Mouse (Mus musculus) myocyte (in vitro differentiated cells): Measurements from ENCODE around the gene Gpr4. TPM values are rescaled to one million over a fixed set of nuclear protein-coding genes. Genes with fewer than 3 reads are reported as not detected.

ENCODE experiments used
- H3K27me3 ChIP-seq: one replicate; pipeline ENCODE4 v1.6.1; 2011; ENCODE audit not compliant: control insufficient read depth, insufficient read depth, insufficient read length
- H3K36me3 ChIP-seq: one replicate; pipeline ENCODE4 v1.6.1; 2011; ENCODE audit not compliant: control insufficient read depth, insufficient read depth
- H3K4me2 ChIP-seq: one replicate; pipeline ENCODE4 v1.6.1; 2011; ENCODE audit warnings: low read depth, control low read depth
- H3K4me3 ChIP-seq: one replicate; pipeline ENCODE4 v1.5.1; 2011; ENCODE audit warnings: mild to moderate bottlenecking, control low read depth, moderate library complexity
- H3K79me2 ChIP-seq: one replicate; pipeline ENCODE4 v1.6.1; 2011; ENCODE audit not compliant: control insufficient read depth, insufficient read depth
- H3ac ChIP-seq: one replicate; pipeline ENCODE4 v1.6.1; 2011; ENCODE audit not compliant: control insufficient read depth, insufficient read length
- CEBPB ChIP-seq: IDR thresholded peaks from 2 replicates; pipeline ENCODE4 v1.6.1; 2011; ENCODE audit warnings: mild to moderate bottlenecking, moderate library complexity; ENCODE audit not compliant: poor library complexity, insufficient read depth, severe bottlenecking
- E2F4 ChIP-seq: IDR thresholded peaks from one replicate; pipeline ENCODE4 v1.6.1; 2011; ENCODE audit warnings: mild to moderate bottlenecking, control low read depth, moderate library complexity; ENCODE audit not compliant: insufficient read depth
- MAX ChIP-seq: IDR thresholded peaks from one replicate; pipeline ENCODE4 v1.6.1; 2011; ENCODE audit warnings: low read depth, mild to moderate bottlenecking, control low read depth
- MYOD1 ChIP-seq, 3 experiments: IDR thresholded peaks; one replicate each; pipeline ENCODE4 v1.6.1; 2011; ENCODE audit warnings: control low read depth in 2 of 3, low read depth in 2 of 3, mild to moderate bottlenecking in 2 of 3, moderate library complexity in 1 of 3; ENCODE audit not compliant: insufficient read length in 2 of 3, control insufficient read depth in 1 of 3
- MYOG ChIP-seq, 3 experiments: IDR thresholded peaks; one replicate each; pipeline ENCODE4 v1.6.1; 2011; ENCODE audit warnings: control low read depth in 2 of 3, low read depth in 2 of 3, mild to moderate bottlenecking in 2 of 3; ENCODE audit not compliant: insufficient read length in 2 of 3, control insufficient read depth in 1 of 3, insufficient read depth in 1 of 3
- POLR2A ChIP-seq: IDR thresholded peaks from one replicate; pipeline ENCODE4 v1.6.1; 2011; ENCODE audit warnings: low read depth, mild to moderate bottlenecking, control low read depth, moderate library complexity; ENCODE audit not compliant: insufficient read length
- POLR2AphosphoS2 ChIP-seq: IDR thresholded peaks from one replicate; pipeline ENCODE4 v1.6.1; 2011; ENCODE audit warnings: low read depth, control low read depth; ENCODE audit not compliant: insufficient read length
- REST ChIP-seq: IDR thresholded peaks from one replicate; pipeline ENCODE4 v1.6.1; 2011; ENCODE audit warnings: mild to moderate bottlenecking, control low read depth, moderate library complexity; ENCODE audit not compliant: insufficient read depth, insufficient read length
- SRF ChIP-seq: IDR thresholded peaks from one replicate; pipeline ENCODE4 v1.6.1; 2011; ENCODE audit warnings: low read depth; ENCODE audit not compliant: control insufficient read depth, insufficient read length
- TCF12 ChIP-seq: IDR thresholded peaks from one replicate; pipeline ENCODE4 v1.6.1; 2011; ENCODE audit warnings: mild to moderate bottlenecking, control low read depth; ENCODE audit not compliant: poor library complexity, insufficient read depth, severe bottlenecking
- TCF3 ChIP-seq: IDR thresholded peaks from one replicate; pipeline ENCODE4 v1.6.1; 2011; ENCODE audit warnings: low read depth, control low read depth; ENCODE audit not compliant: insufficient read length
- USF1 ChIP-seq: IDR thresholded peaks from one replicate; pipeline ENCODE4 v1.6.1; 2011; ENCODE audit warnings: low read depth, mild to moderate bottlenecking, control low read depth, moderate library complexity
- polyA plus RNA-seq: library from polyadenylated mRNA; unstranded; fragments of >200 nt; fragmentation: generic; extraction: Trizol; gene quantifications from one replicate; pipeline ENCODE4 v1.2.1, GENCODE M21; 2012; ENCODE audit warnings: missing spikeins

The Gpr4 gene
- polyA plus RNA-seq, 1 experiment: 0.10 TPM

DNA sequence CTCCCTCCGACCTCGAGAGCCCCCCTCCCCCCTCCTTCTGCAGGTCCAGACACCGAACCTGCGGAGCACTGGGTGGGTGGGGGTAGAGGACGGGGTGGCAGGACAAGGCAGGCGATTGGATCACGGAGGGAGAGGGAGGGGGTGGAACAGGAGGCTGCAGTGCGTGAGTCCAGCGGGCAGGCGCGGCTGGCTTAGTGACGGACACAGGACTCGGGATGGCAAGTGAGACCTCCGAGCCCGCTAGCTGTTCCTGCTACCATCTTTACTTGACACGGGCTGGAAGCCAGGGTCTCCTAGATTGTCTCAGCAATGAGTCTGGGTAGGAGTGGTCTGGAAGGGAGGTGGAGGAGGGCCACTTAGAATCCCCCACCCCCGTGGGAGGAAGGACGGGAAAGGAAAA is 34.3 kb upstream of the Gpr4 start:
- Histone ChIP-seq H3ac (no peak overlapping the region), H3K79me2 (no peaks in the 10 kb centered on the region), H3K4me2 (no peak overlapping the region), H3K36me3 (no peaks in the 10 kb centered on the region), H3K4me3 (no peak overlapping the region), H3K27me3 (no peaks in the 10 kb centered on the region)
- no peak for TF ChIP-seq USF1
- no peak for TF ChIP-seq CEBPB
- no peak for TF ChIP-seq POLR2A
- TF ChIP-seq POLR2AphosphoS2: no peak
- no peak for TF ChIP-seq REST
- no peak for TF ChIP-seq E2F4
- TF ChIP-seq TCF3: no peak
- no peak for TF ChIP-seq TCF12
- no peak for TF ChIP-seq SRF
- no peak for TF ChIP-seq MYOD1 (IDR thresholded peaks at IDR 0.05; ENCODE audit: control insufficient read depth in 1 of 3, insufficient read length in 2 of 3, low read depth in 2 of 3)
- no peak for TF ChIP-seq MYOG (IDR thresholded peaks at IDR 0.05; ENCODE audit: control insufficient read depth in 1 of 3, insufficient read depth in 1 of 3, insufficient read length in 2 of 3, low read depth in 2 of 3)
- no peak for TF ChIP-seq MAX

- Histone ChIP-seq H3K36me3 (no peaks in the 10 kb centered on the region), H3ac (no peak overlapping the region), H3K79me2 (no peaks in the 10 kb centered on the region), H3K4me2 (no peak overlapping the region), H3K4me3 (no peak overlapping the region), H3K27me3 (no peaks in the 10 kb centered on the region)
- TF ChIP-seq MAX (no peak), MYOD1 (IDR thresholded peaks at IDR 0.05; ENCODE audit: control insufficient read depth in 1 of 3, insufficient read length in 2 of 3, low read depth in 2 of 3) (no peak), REST (no peak), MYOG (IDR thresholded peaks at IDR 0.05; ENCODE audit: control insufficient read depth in 1 of 3, insufficient read depth in 1 of 3, insufficient read length in 2 of 3, low read depth in 2 of 3) (no peak), CEBPB (no peak), POLR2AphosphoS2 (no peak), E2F4 (no peak), TCF12 (no peak), TCF3 (no peak)
Measured at GRCm38 (mm10) chr7:19178443-19179092, 33.8 kb upstream of the Gpr4 start.

DNA sequence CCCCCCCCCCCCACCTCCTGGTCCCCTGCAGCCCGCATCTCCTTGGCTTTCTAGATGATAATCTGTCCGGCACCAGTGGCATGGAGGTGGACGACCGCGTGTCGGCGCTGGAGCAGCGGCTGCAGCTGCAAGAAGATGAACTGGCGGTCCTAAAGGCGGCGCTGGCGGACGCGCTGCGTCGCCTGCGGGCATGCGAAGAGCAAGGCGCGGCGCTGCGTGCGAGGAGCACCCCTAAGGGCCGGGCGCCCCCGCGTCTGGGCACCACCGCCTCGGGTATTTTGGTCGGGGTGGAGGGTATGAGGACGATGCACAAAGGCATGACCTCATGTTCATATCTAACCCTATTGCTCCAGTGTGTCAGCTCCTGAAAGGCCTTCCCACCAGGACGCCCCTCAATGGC is 33.2 kb upstream of the Gpr4 start:
- Histone ChIP-seq H3K4me3 (no peak overlapping the region), H3K27me3 (no peaks in the 10 kb centered on the region), H3K36me3 (no peaks in the 10 kb centered on the region), H3ac (no peak overlapping the region), H3K79me2 (no peaks in the 10 kb centered on the region), H3K4me2 (no peak overlapping the region)
- TF ChIP-seq POLR2AphosphoS2 (no peak), MYOD1 (IDR thresholded peaks at IDR 0.05; ENCODE audit: control insufficient read depth in 1 of 3, insufficient read length in 2 of 3, low read depth in 2 of 3) (no peak), MYOG (IDR thresholded peaks at IDR 0.05; ENCODE audit: control insufficient read depth in 1 of 3, insufficient read depth in 1 of 3, insufficient read length in 2 of 3, low read depth in 2 of 3) (no peak), USF1 (no peak), REST (no peak), TCF12 (no peak), SRF (no peak), MAX (no peak), TCF3 (no peak), CEBPB (no peak), POLR2A (no peak), E2F4 (no peak)

- Histone ChIP-seq H3K4me3 (no peak overlapping the region), H3K27me3 (no peaks in the 10 kb centered on the region), H3K4me2 (no peak overlapping the region), H3ac (no peak overlapping the region), H3K79me2 (no peaks in the 10 kb centered on the region), H3K36me3 (no peaks in the 10 kb centered on the region)
- TF ChIP-seq E2F4: no peak
- TF ChIP-seq MYOD1 (IDR thresholded peaks at IDR 0.05; ENCODE audit: control insufficient read depth in 1 of 3, insufficient read length in 2 of 3, low read depth in 2 of 3): no peak
- TF ChIP-seq CEBPB: no peak
- no peak for TF ChIP-seq POLR2AphosphoS2
- TF ChIP-seq TCF12: no peak
- no peak for TF ChIP-seq TCF3
- no peak for TF ChIP-seq MYOG (IDR thresholded peaks at IDR 0.05; ENCODE audit: control insufficient read depth in 1 of 3, insufficient read depth in 1 of 3, insufficient read length in 2 of 3, low read depth in 2 of 3)
- TF ChIP-seq MAX: no peak
- no peak for TF ChIP-seq SRF
- TF ChIP-seq USF1: no peak
- no peak for TF ChIP-seq REST
- TF ChIP-seq POLR2A: no peak
Measured at GRCm38 (mm10) chr7:19179936-19180335, 32.4 kb upstream of the Gpr4 start.
